Mouse (Mus musculus) lung, postnatal 10 days (tissue): ENCODE measurements around the gene Slc24a4.
"Not testable (repeated sequence)": the region's sequence is repeated elsewhere in the genome, so short reads cannot be mapped to it uniquely, and the experiment has no call there.

ENCODE experiments used
- DNase-seq: peaks from one replicate; pipeline ENCODE4 v3.0.0; 2021

The Slc24a4 gene

DNA sequence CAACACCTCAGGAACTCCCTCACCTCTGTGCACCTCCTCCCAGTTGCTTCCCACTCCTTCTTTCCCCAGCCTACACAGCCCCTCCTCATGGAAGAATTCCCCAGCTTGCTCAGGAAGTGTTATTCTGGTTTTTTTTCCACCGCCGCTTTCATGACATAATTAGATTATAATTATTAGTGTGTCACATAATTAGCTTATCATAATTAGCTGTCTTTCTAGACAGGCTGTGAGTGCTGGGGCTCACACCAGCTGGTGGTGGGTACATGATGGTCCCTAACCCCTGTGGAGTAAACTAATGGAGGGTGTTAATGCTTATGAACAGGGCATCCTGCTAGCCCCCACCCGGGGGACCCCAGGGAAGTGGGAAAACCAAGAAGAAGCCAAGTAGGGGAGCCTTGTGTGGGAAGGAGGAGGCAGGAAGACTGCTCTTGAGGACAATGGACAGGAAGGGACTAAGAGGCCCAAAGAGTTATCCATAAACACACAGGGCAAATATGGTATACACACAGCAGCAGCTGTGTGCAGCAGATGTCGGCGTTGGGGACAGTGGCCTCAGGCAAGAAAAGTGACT, 38.2 kb downstream of the Slc24a4 start:
- DNase-seq = peak; percentile 85

- peak; percentile 79 for DNase-seq
These were observed 38.8 kb downstream of the Slc24a4 start for GRCm38 (mm10) chr12:102167302-102167701.

DNA sequence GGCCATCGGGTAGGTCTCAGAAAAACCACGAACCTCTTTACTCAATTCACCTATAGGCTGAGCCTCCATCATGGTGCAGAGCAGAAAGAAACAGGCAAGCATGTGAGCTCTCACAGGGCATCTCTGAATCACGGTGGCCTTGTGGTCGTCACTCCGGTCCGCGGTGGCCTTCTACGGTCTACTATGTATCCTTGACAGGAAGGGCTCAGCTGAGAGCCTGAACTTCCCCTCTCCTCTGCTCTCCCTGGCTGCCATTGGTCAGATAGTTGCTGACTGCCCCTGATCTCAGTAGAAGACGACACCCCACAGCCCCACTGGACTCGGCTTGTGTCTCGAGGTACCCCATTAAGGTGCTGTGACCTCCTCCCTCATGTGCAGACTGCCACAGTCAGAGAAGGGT, 44.2 kb downstream of the Slc24a4 start:
- DNase-seq = no peak

GRCm38 (mm10) chr12:102173345-102173744, 44.8 kb downstream of the Slc24a4 start:
- no peak for DNase-seq

DNA sequence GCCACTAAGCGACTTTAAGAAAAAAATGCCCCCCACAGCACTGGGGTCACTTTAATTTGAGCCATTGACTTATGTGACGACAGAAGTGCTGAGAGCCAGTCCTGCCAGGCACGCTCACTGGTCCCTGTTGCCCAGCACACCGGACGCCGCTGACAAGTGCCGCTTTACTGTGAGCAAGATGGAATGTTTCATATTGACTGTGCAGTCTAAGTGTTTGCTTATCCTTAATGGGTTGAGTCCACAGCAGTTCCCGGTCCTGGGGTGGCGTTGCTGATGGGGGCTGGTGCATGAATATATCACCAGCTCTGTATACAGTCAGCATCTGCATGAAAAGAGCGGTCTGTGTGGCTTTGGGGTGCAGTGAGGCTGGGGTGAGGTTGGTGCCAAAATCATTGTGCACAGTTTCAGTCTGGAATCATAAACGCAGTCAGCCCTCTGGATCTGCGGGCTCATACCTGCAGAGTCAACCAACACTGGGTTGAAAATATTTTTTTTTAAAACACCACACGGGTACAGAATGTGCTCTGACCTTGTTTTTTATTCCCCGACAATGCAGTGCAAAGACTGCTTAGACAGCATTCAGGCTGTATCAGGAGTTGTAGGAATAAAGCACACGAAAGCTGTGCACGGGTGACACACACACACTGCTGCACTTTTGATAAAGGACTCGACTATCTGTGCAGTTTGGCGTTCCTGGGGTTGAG, 52.0 kb downstream of the Slc24a4 start:
- peak; percentile 49 for DNase-seq

GRCm38 (mm10) chr12:102181799-102182357, 53.3 kb downstream of the Slc24a4 start:
- peak; percentile 83 for DNase-seq

DNA sequence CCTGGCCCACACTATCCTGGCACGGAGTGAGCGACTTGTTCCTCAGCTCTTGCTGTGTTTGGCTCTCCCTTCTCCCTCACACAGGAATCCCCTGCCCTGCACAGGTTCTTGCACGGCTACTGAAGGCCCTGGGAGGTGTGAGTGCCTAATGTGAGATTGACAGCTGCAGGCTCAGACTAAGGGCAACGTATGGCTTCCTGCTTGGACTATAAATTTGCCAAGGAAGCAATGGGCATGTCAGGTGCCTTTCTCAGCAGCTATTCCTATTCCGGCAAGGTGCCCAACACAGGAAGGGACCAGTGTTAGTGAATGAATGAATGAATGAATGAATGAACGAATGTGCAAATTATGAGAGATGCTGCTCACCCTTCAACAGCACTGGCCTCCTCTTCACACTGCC, 54.1 kb downstream of the Slc24a4 start:
- DNase-seq = no peak

- DNase-seq = no peak
These were observed 54.7 kb downstream of the Slc24a4 start for GRCm38 (mm10) chr12:102183201-102183600.

GRCm38 (mm10) chr12:102190820-102191219, 62.3 kb downstream of the Slc24a4 start:
- no peak for DNase-seq

DNA sequence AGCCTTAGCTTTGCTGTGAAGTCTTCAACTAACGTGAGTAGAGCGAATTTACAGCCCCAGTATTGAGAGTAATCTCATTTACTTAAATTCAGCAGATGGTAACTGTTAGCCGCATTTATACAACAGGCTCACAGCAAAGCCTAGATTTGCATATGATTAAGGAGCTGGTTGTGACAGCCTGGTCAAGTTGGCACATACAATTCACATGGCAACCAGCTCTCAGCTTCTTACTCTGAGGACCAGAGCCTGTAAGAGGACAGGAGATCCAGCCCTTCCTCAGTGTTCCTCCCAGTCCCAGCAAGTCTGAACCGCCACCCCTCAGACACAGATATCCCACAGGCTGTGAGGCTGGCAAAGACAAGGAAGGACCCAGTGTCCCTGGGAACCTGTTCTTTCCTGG, 73.0 kb downstream of the Slc24a4 start:
- DNase-seq = no peak

DNA sequence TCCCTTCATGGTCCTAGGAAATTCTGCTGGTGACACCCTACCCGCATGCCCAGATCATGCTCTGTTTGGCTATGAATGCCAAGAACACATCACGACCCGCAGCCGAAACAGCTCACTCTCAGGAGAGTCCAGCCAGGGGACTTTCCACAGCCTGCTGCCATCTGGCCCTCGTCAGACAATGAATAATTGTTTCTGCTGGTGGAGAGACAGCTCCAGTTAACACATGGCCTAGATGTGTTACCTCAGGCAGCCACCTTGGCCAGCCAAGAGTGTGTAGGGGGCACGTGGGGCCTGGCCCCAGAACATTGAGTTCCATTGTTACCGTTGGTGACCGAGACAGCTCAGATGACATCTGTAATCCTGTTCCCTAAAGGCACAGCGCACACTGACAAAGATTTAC, 74.4 kb downstream of the Slc24a4 start:
- DNase-seq = peak; percentile 82

- no peak for DNase-seq
These were observed 77.9 kb downstream of the Slc24a4 start for GRCm38 (mm10) chr12:102206471-102206870.

DNA sequence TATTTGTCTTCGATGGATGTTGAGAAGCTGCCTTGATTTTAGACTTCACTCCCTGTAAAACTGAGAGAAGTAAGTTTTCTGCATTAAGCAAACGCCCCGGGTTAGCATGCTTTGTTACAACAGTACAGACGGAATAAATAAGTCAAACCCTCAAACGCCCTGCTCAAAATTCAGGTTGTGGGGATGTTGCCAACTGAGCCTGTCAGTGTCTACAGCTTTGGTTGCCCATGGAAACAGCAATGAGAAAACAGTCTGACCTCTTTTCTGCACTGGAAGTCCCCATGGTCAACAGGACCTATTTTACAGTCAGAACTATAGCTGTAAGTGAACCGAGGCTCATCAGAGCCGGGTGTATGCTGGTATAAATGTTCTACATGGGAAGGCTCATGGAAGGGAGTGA, 78.7 kb downstream of the Slc24a4 start:
- DNase-seq = peak; percentile 17

DNA sequence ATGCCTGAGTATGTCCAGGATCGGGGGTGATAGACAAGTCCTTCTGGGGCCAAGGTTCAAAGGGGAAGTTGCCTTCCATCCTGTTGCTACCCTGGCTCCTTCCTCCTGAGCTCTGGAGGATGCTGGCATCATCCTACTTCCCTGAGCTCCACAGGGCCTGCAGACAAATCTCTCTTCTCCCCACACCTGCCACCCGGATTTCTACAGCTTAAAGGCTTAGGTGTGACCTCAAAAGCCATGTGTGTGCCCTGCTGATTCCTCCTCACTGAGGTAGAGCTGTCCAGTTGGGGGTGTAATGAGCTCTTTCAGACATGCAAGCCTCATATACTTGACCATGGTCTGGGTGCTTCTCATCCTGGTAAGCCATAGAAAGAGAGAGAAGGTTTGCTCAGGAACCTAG, 82.3 kb downstream of the Slc24a4 start:
- no peak for DNase-seq

DNA sequence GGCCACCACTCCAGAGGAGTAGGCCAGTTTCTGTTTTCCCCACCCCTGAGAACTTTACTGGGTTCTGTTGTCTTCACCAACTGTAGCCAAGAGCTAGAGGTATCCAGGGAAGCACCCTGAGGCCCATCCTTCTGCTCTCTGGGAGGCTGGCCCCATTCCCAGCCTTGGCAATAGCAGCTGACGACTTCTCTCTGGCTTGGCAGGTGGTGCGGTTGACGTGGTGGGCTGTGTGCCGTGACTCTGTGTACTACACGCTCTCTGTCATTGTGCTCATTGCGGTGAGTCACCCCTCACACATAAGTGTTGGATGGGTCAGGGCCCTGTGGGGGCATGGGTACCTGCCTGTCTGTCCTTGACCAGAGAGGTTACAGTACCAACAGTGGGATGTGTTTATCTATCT, 94.9 kb downstream of the Slc24a4 start:
- DNase-seq = no peak

DNA sequence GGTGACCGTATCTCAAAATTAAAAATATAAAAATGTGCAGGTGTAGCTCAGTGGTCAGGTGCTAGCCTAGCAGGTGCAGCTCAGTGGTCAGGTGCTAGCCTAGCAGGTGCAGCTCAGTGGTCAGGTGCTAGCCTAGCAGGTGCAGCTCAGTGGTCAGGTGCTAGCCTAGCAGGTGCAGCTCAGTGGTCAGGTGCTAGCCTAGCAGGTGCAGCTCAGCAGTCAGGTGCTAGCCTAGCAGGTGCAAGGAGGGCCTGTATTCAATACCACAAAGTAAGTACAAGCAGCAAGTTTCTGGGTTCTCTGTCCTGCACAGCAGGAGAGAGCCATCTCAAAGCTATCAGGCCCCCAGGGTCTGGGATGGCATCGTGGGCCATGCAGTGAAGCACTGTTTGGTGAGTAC, 95.6 kb downstream of the Slc24a4 start:
- not testable (repeated sequence) for DNase-seq

- DNase-seq = peak; percentile 46
These were observed 96.6 kb downstream of the Slc24a4 start for GRCm38 (mm10) chr12:102225165-102225564.

- no peak for DNase-seq
These were observed 107.0 kb downstream of the Slc24a4 start for GRCm38 (mm10) chr12:102235551-102235950.

DNA sequence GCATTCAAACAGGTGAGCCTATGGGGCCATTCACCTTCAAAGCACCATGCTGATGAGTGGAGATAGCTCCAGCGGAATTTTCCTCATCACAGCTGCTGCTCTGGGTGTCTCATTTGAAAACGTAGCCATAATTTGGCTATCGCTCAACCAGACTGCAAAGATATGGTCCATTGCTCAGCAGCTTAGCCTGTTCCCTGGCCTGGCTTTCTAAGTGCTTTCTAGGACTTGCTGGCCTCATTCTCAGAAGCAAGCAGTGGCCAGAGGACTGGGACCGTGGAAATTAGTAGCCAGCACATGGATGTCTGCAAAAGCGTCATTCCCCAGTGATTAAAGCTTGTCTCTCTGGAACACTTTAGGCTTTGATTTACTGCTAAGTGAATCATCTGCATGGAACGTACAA, 107.8 kb downstream of the Slc24a4 start:
- DNase-seq = no peak

- DNase-seq = peak; percentile 20
These were observed 113.7 kb downstream of the Slc24a4 start for GRCm38 (mm10) chr12:102242076-102242722.

- DNase-seq = no peak
These were observed 115.4 kb downstream of the Slc24a4 start for GRCm38 (mm10) chr12:102243915-102244314.

- DNase-seq = no peak
These were observed 117.7 kb downstream of the Slc24a4 start for GRCm38 (mm10) chr12:102246226-102246625.

DNA sequence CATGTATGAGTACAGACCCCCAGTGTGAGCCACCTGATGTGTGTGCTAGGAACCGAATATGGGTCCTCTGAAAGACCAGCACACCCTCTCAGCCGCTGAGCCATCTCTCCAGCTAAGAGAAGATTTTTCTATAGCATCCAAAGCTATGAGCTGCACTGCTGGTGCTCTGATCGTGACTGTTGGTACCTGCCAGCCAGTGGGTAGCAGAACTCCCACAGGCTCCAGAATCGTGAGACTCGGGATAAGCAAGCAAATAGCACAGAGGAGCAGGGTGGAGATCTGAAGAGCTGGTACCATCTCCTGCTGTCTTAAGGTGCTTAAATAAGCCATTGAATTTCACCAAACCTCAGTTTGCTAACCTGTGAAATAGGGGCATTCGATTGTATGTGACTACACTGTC, 119.6 kb downstream of the Slc24a4 start:
- no peak for DNase-seq

DNA sequence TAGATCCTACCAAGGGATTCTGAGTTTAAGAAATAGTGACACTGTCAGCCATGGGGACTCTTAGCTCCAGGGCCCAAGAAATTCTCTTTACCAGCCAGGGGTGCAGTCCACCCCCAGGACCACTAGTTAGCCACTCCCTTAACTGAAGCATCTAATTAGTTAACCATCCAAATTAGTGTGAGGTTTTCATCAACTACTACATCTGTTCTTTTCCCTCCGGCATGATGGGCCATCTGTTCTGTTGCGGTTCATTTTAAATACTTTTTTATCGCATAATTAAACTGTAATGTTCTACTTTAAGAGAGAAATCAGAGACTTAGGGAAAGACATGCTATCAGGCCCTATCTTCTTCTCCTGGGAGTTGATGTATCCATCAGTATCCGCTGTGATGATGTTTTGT, 121.8 kb downstream of the Slc24a4 start:
- DNase-seq = no peak
